Mouse (Mus musculus) lung, embryonic 15.5 days (tissue): ENCODE data around the gene Zbtb38. TPM values are rescaled to one million over a fixed set of nuclear protein-coding genes. Genes with fewer than 3 reads are reported as not detected.

Experiments used
- ATAC-seq: fragments of 200-750 bp; cut with Nextera tagmentation; 2 replicates; pipeline ENCODE4 v1.8.0; 2017; ENCODE audit warnings: moderate number of reproducible peaks, borderline replicate concordance; ENCODE audit not compliant: low FRiP score, low TSS enrichment; ENCODE audit errors: extremely low read depth
- H3K27ac ChIP-seq: fragments of 300-500 bp; sonication (generic); 2 replicates; pipeline ENCODE4 v1.5.1; 2015; ENCODE audit warnings: moderate library complexity, mild to moderate bottlenecking, inconsistent platforms
- H3K27me3 ChIP-seq: fragments of 300-500 bp; sonication (generic); 2 replicates; pipeline ENCODE4 v1.6.1; 2015; ENCODE audit warnings: inconsistent platforms
- H3K36me3 ChIP-seq: fragments of 300-500 bp; sonication (generic); 2 replicates; pipeline ENCODE4 v1.6.1; 2015; ENCODE audit warnings: inconsistent platforms
- H3K4me1 ChIP-seq: fragments of 300-500 bp; sonication (generic); 2 replicates; pipeline ENCODE4 v1.6.1; 2015; ENCODE audit warnings: inconsistent platforms
- H3K4me2 ChIP-seq: fragments of 300-500 bp; sonication (generic); 2 replicates; pipeline ENCODE4 v1.6.1; 2015; ENCODE audit warnings: inconsistent platforms, mild to moderate bottlenecking, moderate library complexity
- H3K4me3 ChIP-seq: fragments of 300-500 bp; sonication (generic); 2 replicates; pipeline ENCODE4 v1.5.1; 2015; ENCODE audit warnings: mild to moderate bottlenecking, inconsistent platforms
- H3K9ac ChIP-seq: fragments of 300-500 bp; sonication (generic); 2 replicates; pipeline ENCODE4 v1.6.1; 2015; ENCODE audit warnings: inconsistent platforms
- H3K9me3 ChIP-seq: fragments of 300-500 bp; sonication (generic); 2 replicates; pipeline ENCODE4 v1.6.1; 2016; ENCODE audit warnings: inconsistent platforms
- WGBS: fragments of 180-500 bp; shearing (Covaris S2); methylation state at CpG from one replicate; pipeline ENCODE4 v1.1.7; 2015; 5-methylcytosine and 5-hydroxymethylcytosine counted together
- polyA plus RNA-seq: library from polyadenylated mRNA; unstranded; fragments of >200 nt; fragmentation: Nextera tagmentation; extraction: Ambion mirVana; gene quantifications from 2 replicates; pipeline ENCODE4 v1.2.1, GENCODE M21; 2015

Zbtb38 gene
- polyA plus RNA-seq, 1 experiment from 2014 or later, result 26.4 TPM

DNA sequence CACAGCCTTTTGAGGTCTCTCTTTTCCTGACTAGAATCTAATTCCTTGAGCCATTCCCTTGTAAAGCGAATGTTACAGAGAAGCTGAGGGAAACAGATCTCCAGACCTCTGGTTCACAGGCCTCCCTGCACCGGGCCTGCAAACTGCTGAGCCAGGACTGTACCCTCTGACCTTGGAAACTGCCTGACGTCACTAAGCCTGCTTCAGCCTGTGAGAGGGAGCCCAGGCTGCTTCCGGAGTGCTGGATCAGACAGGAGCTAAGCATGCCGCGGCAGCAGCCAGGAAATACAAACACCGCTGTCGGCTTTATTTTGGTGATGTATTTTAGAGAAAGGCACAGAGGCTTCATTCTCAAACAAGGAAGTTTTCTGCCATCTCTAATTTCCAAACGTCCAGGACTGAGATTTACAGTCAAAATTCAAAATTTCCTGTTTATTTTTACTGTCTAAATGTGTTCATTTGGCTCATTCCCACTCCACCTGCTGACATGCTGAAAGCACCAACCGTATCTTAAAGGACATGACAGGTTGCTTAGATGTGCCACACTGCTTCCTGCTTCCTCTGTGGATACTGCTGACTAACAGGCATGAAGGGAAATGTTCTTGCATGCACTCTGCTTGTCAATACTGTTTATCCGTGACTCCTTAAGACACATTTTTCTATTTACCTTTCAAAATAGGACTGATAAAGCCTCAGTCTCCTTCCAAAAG is 46.9 kb downstream of the Zbtb38 start:
- peak; percentile 85; the same call in 1 of the 2 replicates for ATAC-seq
- Histone ChIP-seq H3K27me3 (no peaks in the 10 kb centered on the region), H3K4me3 (no peak overlapping the region), H3K9ac (peak overlapping the region; percentile 17; the same call in 1 of the 2 replicates), H3K4me2 (no peak overlapping the region; the same call in 1 of the 2 replicates), H3K36me3 (0 out of 2 replicates have a peak, but pooled peaks cover 5% of the 10 kb centered on the region), H3K9me3 (no peaks in the 10 kb centered on the region), H3K4me1 (peaks cover 42% of the 10 kb centered on the region), H3K27ac (peak overlapping the region; percentile 60)
- WGBS, result 18% methylated on average over 11 of the region's 11 CpGs

DNA sequence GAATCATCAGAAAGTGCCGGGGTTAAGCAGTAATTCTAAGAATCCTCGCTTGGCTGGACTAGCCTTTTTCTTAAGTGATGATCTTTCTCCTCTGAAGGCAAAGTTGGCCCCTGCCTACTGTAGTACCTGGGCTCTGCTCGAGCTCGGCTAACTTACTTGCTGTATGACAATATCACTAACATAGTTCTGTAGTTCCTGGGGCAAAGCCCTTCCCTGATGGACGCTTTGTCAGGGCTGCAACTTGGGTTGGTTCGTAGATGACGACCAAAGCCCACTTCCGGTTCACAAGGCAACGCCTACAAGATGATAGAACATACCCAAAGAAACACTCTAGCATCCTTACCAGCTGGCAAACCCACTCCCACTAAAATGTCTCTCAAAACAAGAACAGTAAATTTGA is 47.7 kb downstream of the Zbtb38 start:
- H3K36me3 ChIP-seq, result 0 out of 2 replicates have a peak, but pooled peaks cover 5% of the 10 kb centered on the region
- H3K9me3 ChIP-seq, result no peaks in the 10 kb centered on the region
- H3K27ac ChIP-seq, result no peak overlapping the region; the same call in 1 of the 2 replicates
- H3K9ac ChIP-seq, result no peak overlapping the region
- no peak for ATAC-seq
- H3K4me3 ChIP-seq, result no peak overlapping the region
- no peak overlapping the region for H3K4me2 ChIP-seq
- H3K27me3 ChIP-seq, result no peaks in the 10 kb centered on the region
- peaks cover 34% of the 10 kb centered on the region for H3K4me1 ChIP-seq
- WGBS, result 80% methylated on average over 9 of the region's 9 CpGs

- Histone ChIP-seq H3K4me2 (no peak overlapping the region), H3K4me3 (no peak overlapping the region), H3K27ac (no peak overlapping the region), H3K27me3 (no peaks in the 10 kb centered on the region), H3K4me1 (peaks cover 18% of the 10 kb centered on the region), H3K36me3 (peaks cover 12% of the 10 kb centered on the region), H3K9me3 (no peaks in the 10 kb centered on the region), H3K9ac (no peak overlapping the region)
- ATAC-seq, result no peak
- 90% methylated on average over 10 of the region's 10 CpGs for WGBS
Observed at GRCm38 (mm10) chr9:96701891-96702290, 50.7 kb downstream of the Zbtb38 start.

DNA sequence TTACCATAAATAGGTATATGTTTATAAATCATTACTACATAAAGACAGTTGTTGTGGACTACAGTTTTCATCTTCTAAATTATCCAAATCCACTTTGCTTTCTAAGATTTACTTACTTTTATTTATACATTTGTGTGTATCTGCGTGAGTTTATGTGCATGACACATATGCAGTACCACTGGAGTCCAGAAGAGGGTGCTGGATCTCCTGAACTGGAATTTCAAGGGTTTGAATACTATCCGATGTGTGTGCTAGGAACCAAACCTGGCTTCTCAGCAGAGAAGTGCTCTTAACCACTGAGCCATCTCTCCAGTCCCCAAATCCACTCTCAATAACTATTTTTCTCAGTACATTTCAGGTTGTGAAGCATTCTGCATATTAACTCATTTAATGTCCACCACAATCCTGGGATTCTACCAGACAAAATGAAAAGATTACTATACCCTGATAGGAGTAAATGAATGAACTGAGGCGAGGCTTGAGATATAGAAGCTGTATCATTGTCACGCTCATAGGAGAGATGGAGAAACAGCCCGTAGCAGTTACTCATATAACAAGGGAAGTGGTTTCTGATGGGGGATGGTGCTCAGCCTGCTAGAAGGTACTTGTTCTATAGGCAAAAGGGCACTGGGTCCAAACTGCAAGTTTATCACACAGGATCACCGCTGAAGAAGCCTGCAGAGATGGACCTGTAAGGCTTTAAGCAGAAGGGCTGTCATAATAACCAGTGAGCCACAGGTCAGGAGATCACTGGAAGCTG is 53.2 kb downstream of the Zbtb38 start:
- H3K4me2 ChIP-seq, result no peak overlapping the region
- peaks cover 12% of the 10 kb centered on the region for H3K36me3 ChIP-seq
- ATAC-seq, result no peak
- 97% methylated on average over 6 of the region's 6 CpGs for WGBS
- no peak overlapping the region for H3K4me3 ChIP-seq
- no peak overlapping the region for H3K27ac ChIP-seq
- H3K9me3 ChIP-seq, result no peaks in the 10 kb centered on the region
- no peaks in the 10 kb centered on the region for H3K27me3 ChIP-seq
- peaks cover 14% of the 10 kb centered on the region for H3K4me1 ChIP-seq
- H3K9ac ChIP-seq, result no peak overlapping the region

DNA sequence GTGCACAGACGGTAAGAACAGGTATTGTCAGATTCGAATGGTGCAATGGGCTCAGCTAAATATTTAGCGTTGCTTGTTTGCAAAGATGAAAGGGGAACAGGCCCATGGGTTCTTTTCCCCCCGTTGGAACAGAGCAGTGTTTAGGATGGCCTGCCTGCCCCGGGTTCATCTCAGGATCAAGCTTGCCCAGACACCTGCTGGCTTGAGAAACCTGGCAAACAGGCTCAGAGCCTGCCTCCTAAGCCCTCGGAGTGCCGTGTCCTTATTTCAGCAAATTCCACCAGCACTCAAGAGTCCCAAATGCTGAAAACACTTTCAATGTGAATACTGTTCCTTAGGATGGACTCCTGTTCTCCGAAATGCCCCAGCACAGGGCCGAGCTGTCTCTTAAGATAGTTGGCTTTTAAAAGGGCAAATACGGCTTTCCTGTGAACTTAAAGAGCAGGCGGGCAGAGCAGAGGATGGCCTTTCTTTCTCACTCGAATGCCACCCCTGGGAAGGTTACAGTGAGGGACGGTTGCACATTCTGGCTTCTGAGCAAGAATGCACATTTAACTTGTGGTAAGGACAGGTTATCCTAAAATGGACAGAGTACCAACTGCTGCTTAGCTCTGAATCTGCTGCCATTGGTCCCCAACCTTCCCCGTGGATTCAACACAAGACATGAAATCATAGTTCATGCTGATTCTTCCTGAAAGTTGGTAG is 55.7 kb downstream of the Zbtb38 start:
- Histone ChIP-seq H3K9me3 (no peaks in the 10 kb centered on the region), H3K27me3 (no peaks in the 10 kb centered on the region), H3K4me2 (no peak overlapping the region), H3K4me1 (peaks cover 14% of the 10 kb centered on the region), H3K36me3 (peaks cover 15% of the 10 kb centered on the region), H3K27ac (no peak overlapping the region), H3K4me3 (no peak overlapping the region), H3K9ac (no peak overlapping the region)
- ATAC-seq, result no peak
- WGBS, result 69% methylated on average over 14 of the region's 14 CpGs

GRCm38 (mm10) chr9:96696141-96696561 is 56.5 kb downstream of the Zbtb38 start:
- 53% methylated on average over 12 of the region's 12 CpGs for WGBS
- H3K27me3 ChIP-seq, result no peaks in the 10 kb centered on the region
- peaks cover 14% of the 10 kb centered on the region for H3K4me1 ChIP-seq
- no peak overlapping the region for H3K9ac ChIP-seq
- no peak overlapping the region for H3K4me2 ChIP-seq
- H3K4me3 ChIP-seq, result no peak overlapping the region
- no peaks in the 10 kb centered on the region for H3K9me3 ChIP-seq
- H3K36me3 ChIP-seq, result peaks cover 11% of the 10 kb centered on the region
- H3K27ac ChIP-seq, result peak overlapping the region; percentile 55; the same call in 1 of the 2 replicates
- peak; percentile 68; the same call in 1 of the 2 replicates for ATAC-seq

- Histone ChIP-seq H3K27ac (no peak overlapping the region), H3K9ac (no peak overlapping the region), H3K4me1 (peaks cover 28% of the 10 kb centered on the region), H3K9me3 (no peaks in the 10 kb centered on the region), H3K4me2 (no peak overlapping the region), H3K4me3 (no peak overlapping the region), H3K36me3 (peaks cover 28% of the 10 kb centered on the region), H3K27me3 (no peaks in the 10 kb centered on the region)
- WGBS, result 85% methylated on average over 4 of the region's 4 CpGs
- ATAC-seq, result no peak
Observed at GRCm38 (mm10) chr9:96690461-96690863, 62.2 kb downstream of the Zbtb38 start.

DNA sequence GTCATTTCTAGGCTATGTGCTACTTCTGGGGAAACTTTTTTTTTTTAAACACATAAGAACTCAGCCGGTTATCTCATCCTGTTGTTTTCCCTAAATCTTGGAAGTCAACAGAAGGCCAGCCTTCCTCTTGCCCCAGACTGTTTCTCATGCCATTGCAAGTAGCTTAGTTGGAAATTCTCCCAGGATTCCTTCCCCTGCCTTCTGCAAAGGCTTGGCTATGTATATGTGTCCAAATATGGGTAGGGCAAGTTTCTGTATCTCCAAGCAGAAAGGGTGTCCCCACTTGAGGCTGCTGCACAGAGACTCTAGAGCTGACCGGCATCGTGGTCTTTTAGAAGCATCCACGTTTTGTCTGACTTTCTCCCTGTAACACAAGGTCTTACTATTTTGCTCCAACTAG is 63.6 kb downstream of the Zbtb38 start:
- H3K9me3 ChIP-seq, result no peaks in the 10 kb centered on the region
- WGBS, result 65% methylated on average over 4 of the region's 4 CpGs
- H3K4me2 ChIP-seq, result no peak overlapping the region
- peak overlapping the region; percentile 81 for H3K27ac ChIP-seq
- no peaks in the 10 kb centered on the region for H3K27me3 ChIP-seq
- no peak overlapping the region for H3K9ac ChIP-seq
- H3K4me3 ChIP-seq, result no peak overlapping the region
- peaks cover 35% of the 10 kb centered on the region for H3K36me3 ChIP-seq
- ATAC-seq, result peak; percentile 71
- H3K4me1 ChIP-seq, result peaks cover 27% of the 10 kb centered on the region

- peaks cover 27% of the 10 kb centered on the region for H3K4me1 ChIP-seq
- H3K27ac ChIP-seq, result peak overlapping the region; percentile 81
- H3K9ac ChIP-seq, result no peak overlapping the region
- ATAC-seq, result peak; percentile 56; the same call in 1 of the 2 replicates
- peaks cover 38% of the 10 kb centered on the region for H3K36me3 ChIP-seq
- no peak overlapping the region for H3K4me3 ChIP-seq
- H3K9me3 ChIP-seq, result no peaks in the 10 kb centered on the region
- WGBS, result 44% methylated on average over 21 of the region's 21 CpGs
- no peaks in the 10 kb centered on the region for H3K27me3 ChIP-seq
- no peak overlapping the region for H3K4me2 ChIP-seq
Observed at GRCm38 (mm10) chr9:96688194-96688875, 64.3 kb downstream of the Zbtb38 start.

- H3K9me3 ChIP-seq, result no peaks in the 10 kb centered on the region
- no peak overlapping the region for H3K9ac ChIP-seq
- no peak for ATAC-seq
- H3K27me3 ChIP-seq, result no peaks in the 10 kb centered on the region
- no peak overlapping the region for H3K4me3 ChIP-seq
- H3K4me2 ChIP-seq, result no peak overlapping the region
- peak overlapping the region; percentile 81 for H3K27ac ChIP-seq
- peaks cover 38% of the 10 kb centered on the region for H3K36me3 ChIP-seq
- H3K4me1 ChIP-seq, result peaks cover 27% of the 10 kb centered on the region
- WGBS, result 67% methylated on average over 20 of the region's 20 CpGs
Observed at GRCm38 (mm10) chr9:96687591-96688186, 64.9 kb downstream of the Zbtb38 start.

- H3K4me2 ChIP-seq, result no peak overlapping the region
- H3K4me3 ChIP-seq, result no peak overlapping the region
- peaks cover 34% of the 10 kb centered on the region for H3K36me3 ChIP-seq
- no peak overlapping the region for H3K9ac ChIP-seq
- H3K27me3 ChIP-seq, result no peaks in the 10 kb centered on the region
- H3K27ac ChIP-seq, result no peak overlapping the region
- WGBS, result 87% methylated on average over 18 of the region's 18 CpGs
- ATAC-seq, result no peak
- H3K9me3 ChIP-seq, result no peaks in the 10 kb centered on the region
- peaks cover 27% of the 10 kb centered on the region for H3K4me1 ChIP-seq
Observed at GRCm38 (mm10) chr9:96685600-96686084, 67.0 kb downstream of the Zbtb38 start.
